Mouse (Mus musculus): ENCODE data around the gene Gas7. TPM values are rescaled to one million over a fixed set of nuclear protein-coding genes. Genes with fewer than 3 reads are reported as not detected.

Gene Gas7
- polyA plus RNA-seq, 1 experiment: 14.3 TPM

DNA sequence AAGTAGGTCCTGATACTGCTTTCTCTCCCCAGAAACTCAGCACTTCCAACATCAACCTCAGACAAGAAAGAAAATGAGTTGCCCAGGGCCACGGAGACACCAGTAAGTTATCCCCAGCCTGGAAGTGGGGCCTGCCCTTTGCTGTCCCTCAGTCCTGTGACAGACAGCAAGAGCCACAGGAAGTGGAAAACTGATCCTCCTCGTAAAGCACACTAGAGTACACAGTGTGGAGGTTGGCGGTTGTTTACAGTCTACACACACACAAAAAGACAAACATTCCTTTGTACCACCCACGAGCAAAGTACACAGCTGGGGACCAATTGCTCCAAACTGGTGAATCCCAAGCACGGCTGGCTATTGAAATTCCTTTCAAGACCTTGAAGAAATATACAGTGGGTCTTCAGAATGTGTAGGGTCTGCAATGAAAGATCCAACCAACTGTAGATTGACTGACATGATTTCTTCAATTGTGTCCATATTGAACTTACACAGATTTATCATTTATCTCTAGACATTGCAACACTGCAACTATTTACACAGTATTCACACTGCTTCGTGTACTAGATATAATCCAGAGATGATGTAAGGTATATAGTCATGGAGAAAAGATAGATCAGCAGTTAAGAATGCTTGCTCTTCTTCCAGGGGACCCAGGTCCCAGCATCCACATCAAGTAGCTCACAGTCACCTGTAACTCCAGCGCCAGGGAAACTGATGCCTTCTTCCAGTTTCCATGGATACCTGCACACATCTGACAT, 267.3 kb downstream of the Gas7 start:
- no peak for DNase-seq
- WGBS: 43% methylated on average over 7 of the region's 7 CpGs
- TF ChIP-seq POLR2A (IDR thresholded peaks at IDR 0.05; ENCODE audit: borderline replicate concordance, extremely low read depth, low read depth, low read length) (no peak), CTCF (IDR thresholded peaks at IDR 0.05; ENCODE audit: insufficient read depth, low read length) (no peak)

GRCm38 (mm10) chr11:67723231-67724013, 268.2 kb downstream of the Gas7 start:
- 70% methylated on average over 8 of the region's 8 CpGs for WGBS
- Histone ChIP-seq H3K4me3 (replicated peaks; ENCODE audit: extremely low read depth, low read depth, low read length) (no peak overlapping the region), H3K4me1 (ENCODE audit: control insufficient read depth, insufficient read depth, low read length) (no peaks in the 10 kb centered on the region)
- TF ChIP-seq CTCF (IDR thresholded peaks at IDR 0.05; ENCODE audit: insufficient read depth, low read length) (no peak), POLR2A (IDR thresholded peaks at IDR 0.05; ENCODE audit: borderline replicate concordance, extremely low read depth, low read depth, low read length) (no peak)
- no peak for DNase-seq

More for the DNA sequence above, 267.3 kb downstream of the Gas7 start:
- no peak overlapping the region for H3K4me3 ChIP-seq (replicated peaks; ENCODE audit: extremely low read depth, low read depth, low read length)
- no peaks in the 10 kb centered on the region for H3K4me1 ChIP-seq (ENCODE audit: control insufficient read depth, insufficient read depth, low read length)

- no peak overlapping the region for H3K4me3 ChIP-seq (replicated peaks; ENCODE audit: extremely low read depth, low read depth, low read length)
- TF ChIP-seq POLR2A (IDR thresholded peaks at IDR 0.05; ENCODE audit: borderline replicate concordance, extremely low read depth, low read depth, low read length): no peak
- no peak for TF ChIP-seq CTCF (IDR thresholded peaks at IDR 0.05; ENCODE audit: insufficient read depth, low read length)
- no peaks in the 10 kb centered on the region for H3K4me1 ChIP-seq (ENCODE audit: control insufficient read depth, insufficient read depth, low read length)
- WGBS: 65% methylated on average over 6 of the region's 6 CpGs
- DNase-seq: no peak
Observed at GRCm38 (mm10) chr11:67727095-67727494, 271.9 kb downstream of the Gas7 start.

- no peak for TF ChIP-seq POLR2A (IDR thresholded peaks at IDR 0.05; ENCODE audit: borderline replicate concordance, extremely low read depth, low read depth, low read length)
- TF ChIP-seq CTCF (IDR thresholded peaks at IDR 0.05; ENCODE audit: insufficient read depth, low read length): no peak
- no peak overlapping the region for H3K4me3 ChIP-seq (replicated peaks; ENCODE audit: extremely low read depth, low read depth, low read length)
- no peak for DNase-seq
- no peaks in the 10 kb centered on the region for H3K4me1 ChIP-seq (ENCODE audit: control insufficient read depth, insufficient read depth, low read length)
Observed at GRCm38 (mm10) chr11:67728726-67729125, 273.5 kb downstream of the Gas7 start.

- H3K4me3 ChIP-seq (replicated peaks; ENCODE audit: extremely low read depth, low read depth, low read length): no peak overlapping the region
- 96% methylated on average over 2 of the region's 2 CpGs for WGBS
- no peaks in the 10 kb centered on the region for H3K4me1 ChIP-seq (ENCODE audit: control insufficient read depth, insufficient read depth, low read length)
- DNase-seq: no peak
- no peak for TF ChIP-seq POLR2A (IDR thresholded peaks at IDR 0.05; ENCODE audit: borderline replicate concordance, extremely low read depth, low read depth, low read length)
- no peak for TF ChIP-seq CTCF (IDR thresholded peaks at IDR 0.05; ENCODE audit: insufficient read depth, low read length)
Observed at GRCm38 (mm10) chr11:67731056-67731455, 275.8 kb downstream of the Gas7 start.

DNA sequence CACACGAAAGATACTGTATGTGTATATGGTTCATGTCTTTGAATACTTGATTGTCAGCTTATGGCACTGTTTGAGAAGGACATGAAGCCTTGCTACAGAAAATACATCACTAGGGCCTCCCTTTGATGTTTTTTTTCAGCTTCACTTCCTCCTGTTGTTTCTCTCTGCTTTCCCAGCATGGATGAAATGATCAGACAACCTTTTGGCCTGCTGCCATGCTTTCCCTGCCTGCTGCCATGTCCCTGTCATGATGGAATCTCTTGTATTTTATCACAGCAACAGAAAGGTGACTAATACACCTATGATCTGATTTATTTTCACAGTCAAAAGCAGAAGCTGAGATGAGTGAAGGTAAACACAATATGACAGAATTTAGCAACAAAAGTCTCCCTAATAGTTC, 278.5 kb downstream of the Gas7 start:
- no peaks in the 10 kb centered on the region for H3K4me1 ChIP-seq (ENCODE audit: control insufficient read depth, insufficient read depth, low read length)
- no peak overlapping the region for H3K4me3 ChIP-seq (replicated peaks; ENCODE audit: extremely low read depth, low read depth, low read length)
- 82% methylated on average over 1 of the region's 1 CpGs for WGBS
- DNase-seq: no peak
- TF ChIP-seq CTCF (IDR thresholded peaks at IDR 0.05; ENCODE audit: insufficient read depth, low read length) (no peak), POLR2A (IDR thresholded peaks at IDR 0.05; ENCODE audit: borderline replicate concordance, extremely low read depth, low read depth, low read length) (no peak)

DNA sequence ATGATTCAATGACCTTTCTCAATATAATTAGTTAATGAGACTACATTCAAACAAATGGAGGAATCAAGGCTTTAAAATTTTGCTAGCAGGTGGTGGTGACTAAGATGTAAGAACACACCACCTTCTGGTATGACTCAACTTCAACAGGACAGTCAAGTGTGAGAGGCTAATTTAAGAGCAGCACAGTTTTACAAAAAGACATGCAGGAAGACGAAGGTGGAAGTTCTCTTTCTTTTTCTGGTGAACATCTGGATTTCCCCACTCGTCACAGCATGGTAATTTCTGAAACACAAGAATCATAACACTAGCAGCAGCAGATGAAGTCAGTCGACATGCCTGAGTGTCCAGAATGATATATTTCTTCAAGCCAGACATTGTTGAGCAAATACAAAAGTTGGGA, 279.4 kb downstream of the Gas7 start:
- no peaks in the 10 kb centered on the region for H3K4me1 ChIP-seq (ENCODE audit: control insufficient read depth, insufficient read depth, low read length)
- WGBS: 62% methylated on average over 3 of the region's 3 CpGs
- H3K4me3 ChIP-seq (replicated peaks; ENCODE audit: extremely low read depth, low read depth, low read length): no peak overlapping the region
- no peak for TF ChIP-seq CTCF (IDR thresholded peaks at IDR 0.05; ENCODE audit: insufficient read depth, low read length)
- no peak for TF ChIP-seq POLR2A (IDR thresholded peaks at IDR 0.05; ENCODE audit: borderline replicate concordance, extremely low read depth, low read depth, low read length)
- DNase-seq: no peak

- Histone ChIP-seq H3K4me3 (replicated peaks; ENCODE audit: extremely low read depth, low read depth, low read length) (no peak overlapping the region), H3K4me1 (ENCODE audit: control insufficient read depth, insufficient read depth, low read length) (no peaks in the 10 kb centered on the region)
- no peak for DNase-seq
- no peak for TF ChIP-seq POLR2A (IDR thresholded peaks at IDR 0.05; ENCODE audit: borderline replicate concordance, extremely low read depth, low read depth, low read length)
- no peak for TF ChIP-seq CTCF (IDR thresholded peaks at IDR 0.05; ENCODE audit: insufficient read depth, low read length)
- 83% methylated on average over 6 of the region's 6 CpGs for WGBS
Observed at GRCm38 (mm10) chr11:67738345-67738744, 283.1 kb downstream of the Gas7 start.

Other genes starting within 250 kb of the Gas7 start
- 1.8 TPM in 1 of 2 replicates, not detected in the other for gene Myh4, start 217.4 kb upstream of the Gas7 start, polyA plus RNA-seq (2012; rRNA removed)
- 41.6 TPM in 1 of 2 replicates, not detected in the other for gene Myh8, start 178.3 kb upstream of the Gas7 start, polyA plus RNA-seq (2012; rRNA removed)
- 0.46 and 0.69 TPM in 2 replicates for gene Myh13, start 133.8 kb upstream of the Gas7 start, polyA plus RNA-seq (2012; rRNA removed)
- gene Rcvrn, start 239.9 kb downstream of the Gas7 start, polyA plus RNA-seq (2012; rRNA removed): 0.22 TPM in 1 of 2 replicates, not detected in the other

Measured in lung, adult 2 months (tissue).